ENCODE assay signal across 21 mouse cellular contexts in genomic region chr1:35826575-35827114, GRCm38 (mm10).
"Had no signal": no experiment of that assay in that cellular context is flagged by ENCODE, and none has a peak within 500 bp of the region (broad histone marks: within the 10 kb centered on the region; RNA-seq: fewer than 3 reads in every experiment).

No protein-coding gene starts in this region.

- ATAC-seq: intestine, embryonic 16.5 days; liver, embryonic 12.5 days; midbrain, embryonic 15.5 days had no signal

- H3K27me3 ChIP-seq: limb, embryonic 13.5 days; liver, embryonic 12.5 days; liver, embryonic 15.5 days; midbrain, embryonic 15.5 days; neural tube, embryonic 13.5 days had no signal

- H3K4me3 ChIP-seq: left cerebral cortex, adult 2 months; limb, embryonic 13.5 days; liver, embryonic 12.5 days; liver, embryonic 15.5 days; midbrain, embryonic 15.5 days; myocyte; neural tube, embryonic 13.5 days had no signal

- H3K9me3 ChIP-seq: limb, embryonic 13.5 days; liver, embryonic 12.5 days; liver, embryonic 15.5 days; midbrain, embryonic 15.5 days; neural tube, embryonic 13.5 days had no signal

- H3K27ac ChIP-seq: left cerebral cortex, adult 2 months; limb, embryonic 13.5 days; liver, embryonic 12.5 days; liver, embryonic 15.5 days; midbrain, embryonic 15.5 days; neural tube, embryonic 13.5 days had no signal

- H3K4me1 ChIP-seq: liver, embryonic 12.5 days; liver, embryonic 15.5 days had no signal

- H3K9ac ChIP-seq: limb, embryonic 13.5 days; liver, embryonic 12.5 days; liver, embryonic 15.5 days; midbrain, embryonic 15.5 days; neural tube, embryonic 13.5 days had no signal

- H3K4me2 ChIP-seq: liver, embryonic 12.5 days; liver, embryonic 15.5 days; midbrain, embryonic 15.5 days; neural tube, embryonic 13.5 days had no signal

- H3K36me3 ChIP-seq: limb, embryonic 13.5 days; liver, embryonic 12.5 days; liver, embryonic 15.5 days; midbrain, embryonic 15.5 days; neural tube, embryonic 13.5 days had no signal

- DNase-seq: kidney, adult 18-20 months; kidney, adult 9 months; kidney, postnatal 14 days; kidney, postnatal 4 days; left cerebral cortex, postnatal 4 days; liver; lung, adult 18-20 months; lung, postnatal 14 days; lung, postnatal 4 days; right cerebral cortex, postnatal 14 days; spleen, adult 18-20 months; thymus, adult 18-20 months; thymus, postnatal 36 days had no signal
